Mouse (Mus musculus) hindbrain, embryonic 12.5 days (tissue): ENCODE measurements around the gene Slc12a6. TPM values are rescaled to one million over a fixed set of nuclear protein-coding genes. Genes with fewer than 3 reads are reported as not detected.

Experiments used
- ATAC-seq: fragments of 200-750 bp; cut with Nextera tagmentation; 2 replicates; pipeline ENCODE4 v1.8.0; 2017; ENCODE audit warnings: moderate TSS enrichment; ENCODE audit not compliant: low FRiP score
- H3K27ac ChIP-seq: fragments of 300-500 bp; sonication (generic); 2 replicates; pipeline ENCODE4 v1.5.1; 2016; ENCODE audit warnings: mild to moderate bottlenecking
- H3K27me3 ChIP-seq: fragments of 300-500 bp; sonication (generic); 2 replicates; pipeline ENCODE4 v1.6.1; 2016; ENCODE audit warnings: mild to moderate bottlenecking
- H3K36me3 ChIP-seq: fragments of 300-500 bp; sonication (generic); 2 replicates; pipeline ENCODE4 v1.6.1; 2016; ENCODE audit warnings: mild to moderate bottlenecking
- H3K4me1 ChIP-seq: fragments of 300-500 bp; sonication (generic); 2 replicates; pipeline ENCODE4 v1.6.1; 2016
- H3K4me2 ChIP-seq: fragments of 300-500 bp; sonication (generic); replicated peaks from 2 replicates; pipeline ENCODE4 v1.6.1; 2016; ENCODE audit warnings: mild to moderate bottlenecking
- H3K4me3 ChIP-seq: fragments of 300-500 bp; sonication (generic); 2 replicates; pipeline ENCODE4 v1.5.1; 2016; ENCODE audit warnings: mild to moderate bottlenecking
- H3K9ac ChIP-seq: fragments of 300-500 bp; sonication (generic); 2 replicates; pipeline ENCODE4 v1.6.1; 2016; ENCODE audit warnings: mild to moderate bottlenecking, moderate library complexity
- H3K9me3 ChIP-seq: fragments of 300-500 bp; sonication (generic); replicated peaks from 2 replicates; pipeline ENCODE4 v1.6.1; 2016; ENCODE audit warnings: mild to moderate bottlenecking
- WGBS: fragments of 180-500 bp; shearing (Covaris S2); methylation state at CpG from one replicate; pipeline ENCODE4 v1.1.7; 2016; 5-methylcytosine and 5-hydroxymethylcytosine counted together
- polyA plus RNA-seq: library from polyadenylated mRNA; unstranded; fragments of >200 nt; fragmentation: Nextera tagmentation; extraction: Ambion mirVana; gene quantifications from 2 replicates; pipeline ENCODE4 v1.2.1, GENCODE M21; 2016

The Slc12a6 gene
- polyA plus RNA-seq, 1 experiment from 2014 or later: 21.1 TPM

DNA sequence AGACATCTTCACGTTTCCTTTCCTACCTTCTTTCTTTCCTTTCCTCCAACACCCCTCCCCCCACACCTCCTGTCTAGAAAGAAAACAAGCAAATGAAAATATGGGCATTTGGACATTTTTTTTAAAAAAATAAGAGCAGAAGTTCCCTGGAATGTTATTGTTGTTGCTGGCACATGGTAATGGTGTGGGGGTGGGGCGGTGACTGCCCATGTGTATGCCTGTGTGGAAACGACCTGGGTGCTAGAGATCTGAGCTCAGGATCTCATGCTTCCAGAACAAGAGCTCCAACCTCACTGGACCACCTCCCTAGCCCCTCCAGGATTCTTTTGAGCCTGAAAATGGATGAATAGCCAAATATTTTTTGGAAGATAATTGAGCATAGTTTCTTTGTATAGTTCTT is 75.5 kb downstream of the Slc12a6 start:
- Histone ChIP-seq H3K4me2 (no peak overlapping the region), H3K27ac (no peak overlapping the region), H3K4me3 (no peak overlapping the region), H3K27me3 (no peaks in the 10 kb centered on the region), H3K9ac (no peak overlapping the region), H3K36me3 (peaks cover 48% of the 10 kb centered on the region), H3K9me3 (no peaks in the 10 kb centered on the region), H3K4me1 (no peaks in the 10 kb centered on the region)
- WGBS: 79% methylated on average over 3 of the region's 3 CpGs
- no peak for ATAC-seq

DNA sequence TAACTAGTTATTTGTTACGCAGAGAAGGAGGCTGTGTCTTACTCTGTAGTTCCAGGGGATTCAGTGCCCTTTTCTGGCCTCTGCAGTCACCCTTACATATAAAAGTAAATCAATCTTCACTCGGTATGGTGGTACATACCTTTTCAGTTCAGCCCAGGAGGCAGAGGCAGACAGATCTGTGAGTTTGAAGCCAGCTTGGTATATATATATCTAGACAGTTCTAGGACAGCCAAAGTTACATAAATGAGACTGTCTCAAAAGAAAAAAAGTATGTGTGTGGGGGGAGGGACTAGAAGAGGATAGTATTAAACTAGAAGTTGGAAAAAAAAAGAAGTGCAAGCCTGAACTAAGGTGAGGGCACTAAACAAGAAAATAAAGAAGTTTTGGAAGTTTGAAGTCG is 82.6 kb downstream of the Slc12a6 start:
- Histone ChIP-seq H3K4me1 (no peaks in the 10 kb centered on the region), H3K36me3 (peaks cover 42% of the 10 kb centered on the region), H3K27ac (no peak overlapping the region), H3K4me2 (no peak overlapping the region), H3K9me3 (no peaks in the 10 kb centered on the region), H3K27me3 (no peaks in the 10 kb centered on the region), H3K9ac (no peak overlapping the region), H3K4me3 (no peak overlapping the region)
- ATAC-seq: no peak
- 90% methylated on average over 3 of the region's 3 CpGs for WGBS

DNA sequence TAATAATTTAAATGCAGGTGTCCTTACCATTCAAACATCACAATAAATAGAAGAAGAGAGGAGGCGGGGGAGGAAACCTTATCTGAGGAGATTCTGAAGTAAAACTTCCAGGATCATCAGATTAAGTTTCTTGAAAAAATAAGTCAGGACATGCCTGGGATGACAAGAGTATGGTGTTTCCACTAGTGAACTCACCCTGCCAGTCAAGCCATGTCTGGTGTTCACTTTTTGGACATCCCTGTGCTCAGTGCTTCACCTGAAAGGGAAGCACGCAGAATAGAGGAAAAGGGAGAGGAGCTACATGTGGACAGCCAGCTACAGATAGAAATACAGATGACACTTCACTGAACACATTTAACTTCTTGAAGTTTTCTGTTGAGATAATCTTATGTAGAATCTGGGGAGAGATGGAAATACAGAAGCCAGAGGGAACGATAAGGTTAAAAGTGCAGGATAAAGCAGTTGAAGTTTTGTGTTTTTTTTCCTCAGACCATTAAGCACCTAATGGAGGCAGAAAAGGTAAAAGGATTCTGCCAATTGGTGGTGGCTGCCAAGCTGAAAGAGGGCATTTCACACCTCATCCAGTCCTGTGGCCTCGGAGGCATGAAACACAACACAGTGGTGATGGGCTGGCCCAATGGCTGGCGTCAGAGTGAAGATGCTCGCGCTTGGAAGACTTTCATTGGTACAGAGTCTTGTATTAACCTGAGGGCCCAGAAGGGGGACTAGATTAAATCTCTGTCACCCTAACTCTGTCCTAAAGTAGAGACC is 88.2 kb downstream of the Slc12a6 start:
- no peak for ATAC-seq
- Histone ChIP-seq H3K36me3 (peaks cover 73% of the 10 kb centered on the region), H3K27me3 (no peaks in the 10 kb centered on the region)

DNA sequence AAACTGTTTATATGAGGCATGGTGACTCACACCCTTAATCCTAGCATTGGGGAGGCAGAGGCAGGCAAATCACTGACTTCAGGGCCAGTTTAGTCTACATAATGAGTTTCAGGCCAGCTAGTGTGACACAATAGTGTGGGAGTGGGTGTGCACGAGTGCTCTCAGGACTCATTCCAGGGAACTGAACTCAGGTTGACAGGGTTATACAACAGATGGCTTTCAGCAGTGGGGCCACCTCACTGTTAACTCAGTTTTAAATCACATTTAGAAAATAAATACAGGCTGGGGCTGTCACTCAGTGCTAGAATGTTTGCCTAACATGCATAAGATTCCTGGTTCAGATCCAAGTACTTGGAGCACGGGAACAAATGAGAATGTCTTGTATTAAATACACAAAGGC is 94.0 kb downstream of the Slc12a6 start:
- WGBS: 76% methylated on average over 2 of the region's 2 CpGs
- no peak overlapping the region for H3K9ac ChIP-seq
- H3K27ac ChIP-seq: no peak overlapping the region
- peaks cover 80% of the 10 kb centered on the region for H3K36me3 ChIP-seq
- H3K4me1 ChIP-seq: no peaks in the 10 kb centered on the region
- H3K27me3 ChIP-seq: no peaks in the 10 kb centered on the region
- ATAC-seq: no peak
- no peak overlapping the region for H3K4me3 ChIP-seq
- no peak overlapping the region for H3K4me2 ChIP-seq
- H3K9me3 ChIP-seq: no peaks in the 10 kb centered on the region

More for the DNA sequence above, 88.2 kb downstream of the Slc12a6 start:
- no peak overlapping the region for H3K27ac ChIP-seq
- H3K4me1 ChIP-seq: no peaks in the 10 kb centered on the region
- no peak overlapping the region for H3K9ac ChIP-seq
- H3K4me2 ChIP-seq: no peak overlapping the region
- no peak overlapping the region for H3K4me3 ChIP-seq
- H3K9me3 ChIP-seq: no peaks in the 10 kb centered on the region
- 92% methylated on average over 7 of the region's 7 CpGs for WGBS

DNA sequence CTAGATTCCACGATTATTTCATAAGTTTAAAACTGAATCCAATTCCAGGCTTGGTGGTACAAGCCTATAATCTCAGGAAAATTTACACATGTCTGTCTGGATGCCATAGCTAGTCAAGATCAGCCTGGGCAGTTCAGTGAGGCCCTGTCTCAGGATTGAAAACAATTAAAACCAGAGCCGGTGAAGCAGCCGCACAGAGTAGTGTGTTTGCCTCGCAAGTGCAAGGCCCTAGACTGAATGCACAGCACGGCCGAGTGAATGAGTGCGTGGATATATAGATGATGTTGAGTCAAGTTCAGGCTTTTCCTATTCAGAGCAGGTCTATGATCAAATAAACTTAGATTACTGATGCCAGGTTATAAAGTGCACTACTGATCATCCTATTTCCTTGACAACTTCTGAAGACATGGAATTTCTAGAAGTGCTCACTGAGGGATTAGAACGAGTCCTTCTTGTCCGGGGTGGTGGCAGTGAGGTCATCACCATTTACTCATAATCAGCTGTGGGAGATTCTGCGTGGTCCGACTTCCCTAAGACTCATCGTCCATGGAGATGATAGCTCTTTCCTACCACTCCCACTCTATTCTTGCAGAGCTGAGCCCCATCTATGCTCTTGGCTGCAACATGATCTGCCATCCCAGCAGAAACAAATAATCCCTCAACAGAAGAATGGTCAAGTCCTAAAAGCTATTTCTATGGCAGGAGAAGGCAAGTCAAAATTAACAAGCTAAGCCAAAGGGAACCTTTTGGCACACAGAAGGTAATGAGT is 94.6 kb downstream of the Slc12a6 start:
- Histone ChIP-seq H3K9me3 (no peaks in the 10 kb centered on the region), H3K27ac (no peak overlapping the region), H3K4me3 (no peak overlapping the region), H3K36me3 (peaks cover 77% of the 10 kb centered on the region), H3K9ac (no peak overlapping the region), H3K27me3 (no peaks in the 10 kb centered on the region), H3K4me2 (no peak overlapping the region), H3K4me1 (no peaks in the 10 kb centered on the region)
- WGBS: 94% methylated on average over 12 of the region's 12 CpGs
- no peak for ATAC-seq

DNA sequence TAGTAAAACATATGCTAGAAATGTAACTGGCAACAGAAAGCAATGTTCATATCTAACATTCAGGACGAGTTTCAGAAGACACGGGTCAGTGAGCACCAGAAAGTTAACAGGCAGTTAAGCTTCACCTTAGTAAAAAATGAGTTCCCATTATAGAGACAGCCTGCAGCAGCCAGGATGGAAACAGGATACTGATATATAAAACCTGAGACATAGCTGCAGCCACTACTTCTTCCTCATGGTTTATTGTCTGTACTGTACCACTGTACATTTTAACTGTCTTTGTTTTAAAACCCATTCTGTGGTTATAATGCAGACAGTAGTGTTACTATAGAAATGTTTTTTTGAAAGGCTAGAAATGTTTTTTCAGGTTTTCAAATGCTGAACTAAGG is 95.2 kb downstream of the Slc12a6 start:
- Histone ChIP-seq H3K4me1 (no peaks in the 10 kb centered on the region), H3K4me2 (no peak overlapping the region), H3K9ac (no peak overlapping the region), H3K9me3 (no peaks in the 10 kb centered on the region), H3K4me3 (no peak overlapping the region), H3K27me3 (no peaks in the 10 kb centered on the region), H3K36me3 (peaks cover 74% of the 10 kb centered on the region), H3K27ac (no peak overlapping the region)
- 83% methylated on average over 2 of the region's 2 CpGs for WGBS
- no peak for ATAC-seq

DNA sequence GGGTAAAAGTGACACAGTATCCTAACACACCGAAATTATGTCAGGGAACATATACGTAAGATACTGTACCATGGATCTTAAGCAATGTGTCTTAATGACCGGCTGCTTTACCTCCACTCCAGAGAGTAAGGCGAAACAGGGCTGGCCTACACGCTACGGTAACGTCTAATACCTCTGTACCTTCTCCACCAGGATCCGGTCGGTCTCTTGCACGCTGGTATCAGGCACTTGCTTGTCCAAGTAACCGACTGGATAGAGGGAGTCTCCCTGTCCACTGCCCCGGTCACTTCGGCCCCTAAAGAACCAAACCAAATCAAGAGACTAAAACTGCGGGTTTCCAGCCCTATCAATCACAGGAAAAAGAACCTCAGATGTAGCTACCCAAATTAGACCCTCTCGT is 101.6 kb downstream of the Slc12a6 start:
- Histone ChIP-seq H3K36me3 (peaks cover 17% of the 10 kb centered on the region), H3K4me2 (peak overlapping the region; percentile 90), H3K27ac (no peak overlapping the region), H3K9ac (peak overlapping the region; percentile 70), H3K4me1 (peaks cover 15% of the 10 kb centered on the region), H3K4me3 (peak overlapping the region; percentile 68), H3K9me3 (no peaks in the 10 kb centered on the region), H3K27me3 (no peaks in the 10 kb centered on the region)
- peak; percentile 17; the same call in 1 of the 2 replicates for ATAC-seq
- 20% methylated on average over 15 of the region's 15 CpGs for WGBS

DNA sequence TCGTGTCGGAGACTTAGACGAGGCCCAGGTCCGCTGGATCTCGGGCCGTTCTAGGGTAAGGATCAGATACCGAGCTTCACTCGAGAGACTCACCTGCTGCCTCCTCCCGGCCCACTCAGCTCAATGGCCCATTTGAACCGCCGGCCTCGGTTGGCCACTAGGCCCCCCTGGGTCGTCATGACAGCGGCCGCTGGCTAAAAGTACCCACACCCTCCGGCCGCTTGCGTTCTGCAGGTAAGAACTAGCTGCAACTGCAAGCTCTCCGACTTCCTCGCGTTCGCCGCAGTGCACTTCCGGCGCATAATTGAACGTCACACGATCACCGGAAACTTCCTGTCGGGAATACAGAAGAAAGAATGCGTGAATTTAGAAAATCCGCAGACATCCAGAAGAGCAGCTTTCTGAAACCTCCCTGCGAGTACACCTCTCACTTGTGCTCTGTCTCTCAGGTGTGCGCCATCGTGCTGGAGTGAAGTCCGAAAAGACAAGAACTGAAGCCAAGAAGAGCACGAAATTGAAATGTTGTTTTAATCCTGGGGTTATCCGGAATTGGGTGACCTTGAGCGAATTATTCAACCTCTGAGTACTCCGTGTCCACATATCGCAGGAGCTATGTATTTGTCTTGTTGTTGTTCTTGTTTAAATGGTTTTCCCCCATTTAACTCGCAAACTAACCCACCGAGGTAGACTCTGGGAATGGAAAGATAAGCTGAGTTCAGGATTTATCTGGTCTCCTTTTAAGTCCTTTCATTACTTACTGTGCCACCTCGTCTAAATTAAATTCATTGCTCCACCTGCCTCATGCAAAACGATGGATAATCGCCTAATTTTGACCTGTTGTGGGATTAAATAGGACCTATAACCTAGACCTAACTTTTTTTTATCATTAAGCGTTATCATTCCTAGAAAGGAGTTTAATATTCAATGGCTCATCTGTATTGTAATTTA is 102.4 kb downstream of the Slc12a6 start, which contains the start of gene Emc4:
Gene Emc4 (minus strand): TSS at position 302 of the 948 bp plus-strand sequence.
- 2% methylated on average over 46 of the region's 46 CpGs for WGBS
- H3K4me2 ChIP-seq: peak within 1 kb of the TSS; percentile 90
- no peaks in the 10 kb centered on the region for H3K9me3 ChIP-seq

DNA sequence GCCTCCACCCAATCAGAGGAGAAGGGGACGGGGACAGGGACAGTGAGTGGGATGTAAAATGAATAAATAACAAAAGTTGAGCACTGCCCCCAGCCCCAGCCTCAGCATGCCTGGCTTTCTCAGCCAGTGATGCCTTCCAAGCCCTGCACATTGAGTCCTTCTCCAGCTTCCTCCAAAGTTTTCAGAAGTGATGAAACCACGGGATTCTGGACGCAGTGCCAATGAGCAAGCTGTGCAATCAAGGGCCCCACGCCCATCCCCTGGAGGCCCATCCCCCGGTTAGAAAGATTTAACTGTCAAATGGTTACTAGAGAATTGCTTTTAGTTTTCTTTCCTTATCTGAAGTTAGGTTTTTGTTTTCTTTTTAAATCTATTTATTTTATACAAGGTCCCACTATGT is 104.3 kb downstream of the Slc12a6 start:
- H3K4me1 ChIP-seq: peaks cover 15% of the 10 kb centered on the region
- H3K9me3 ChIP-seq: no peaks in the 10 kb centered on the region
- no peaks in the 10 kb centered on the region for H3K36me3 ChIP-seq
- H3K9ac ChIP-seq: no peak overlapping the region
- no peak for ATAC-seq
- no peak overlapping the region for H3K4me2 ChIP-seq
- no peak overlapping the region for H3K4me3 ChIP-seq
- WGBS: 76% methylated on average over 5 of the region's 5 CpGs
- H3K27me3 ChIP-seq: peaks cover 5% of the 10 kb centered on the region; the same call in 1 of the 2 replicates
- H3K27ac ChIP-seq: no peak overlapping the region

More for the DNA sequence above, 102.4 kb downstream of the Slc12a6 start, which contains the start of gene Emc4:
- no peaks in the 10 kb centered on the region for H3K27me3 ChIP-seq
- H3K36me3 ChIP-seq: peaks cover 13% of the 10 kb centered on the region; the same call in 1 of the 2 replicates
- H3K4me3 ChIP-seq: peak within 1 kb of the TSS; percentile 68
- peak within 1 kb of the TSS; percentile 70 for H3K9ac ChIP-seq
- peak within 1 kb of the TSS; percentile 87 for H3K27ac ChIP-seq
- H3K4me1 ChIP-seq: peaks cover 15% of the 10 kb centered on the region
- peak; percentile 91 for ATAC-seq

DNA sequence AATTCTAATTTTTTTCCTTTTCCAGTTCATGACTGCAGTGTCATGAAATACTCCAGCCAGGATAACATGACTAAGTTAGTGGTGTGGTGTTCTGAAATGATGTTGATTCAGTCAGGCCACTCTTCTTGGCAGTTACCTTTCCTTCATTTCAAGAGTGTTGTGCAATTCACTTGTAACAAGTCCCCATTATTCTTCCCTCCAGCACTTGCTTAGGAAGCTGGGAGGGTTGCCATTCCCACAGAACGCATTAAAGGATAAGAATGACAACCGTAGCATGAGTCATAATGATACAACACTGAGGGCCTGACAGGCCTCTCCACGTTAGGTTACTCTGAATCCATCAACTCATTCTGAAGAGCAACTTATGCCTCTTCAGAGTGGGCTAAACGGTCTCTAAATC is 107.5 kb downstream of the Slc12a6 start:
- Histone ChIP-seq H3K9me3 (no peaks in the 10 kb centered on the region), H3K4me2 (no peak overlapping the region), H3K9ac (no peak overlapping the region), H3K27me3 (peaks cover 11% of the 10 kb centered on the region), H3K36me3 (no peaks in the 10 kb centered on the region), H3K4me1 (peaks cover 3% of the 10 kb centered on the region; the same call in 1 of the 2 replicates), H3K27ac (no peak overlapping the region), H3K4me3 (no peak overlapping the region)
- 53% methylated on average over 4 of the region's 4 CpGs for WGBS
- no peak for ATAC-seq

DNA sequence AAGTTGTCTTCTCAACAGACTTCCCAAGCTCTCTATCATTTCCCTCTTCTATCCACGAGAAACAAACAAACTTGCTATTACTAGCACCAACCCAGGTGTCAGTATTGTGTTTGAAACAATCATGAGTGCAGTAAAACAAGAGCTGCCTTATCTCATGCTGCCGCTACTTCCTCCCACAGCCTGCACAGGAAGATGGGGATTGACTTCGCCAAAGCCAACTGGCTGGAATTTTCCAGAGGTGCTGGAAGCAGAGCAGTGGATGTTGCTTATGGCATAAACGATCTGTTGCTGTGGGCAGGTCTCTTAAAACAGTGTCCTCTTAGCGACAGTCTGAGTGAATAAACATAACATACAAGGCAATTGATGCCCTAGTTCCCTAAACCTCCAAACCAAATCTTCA is 109.0 kb downstream of the Slc12a6 start:
- Histone ChIP-seq H3K4me2 (no peak overlapping the region), H3K4me1 (no peaks in the 10 kb centered on the region), H3K27ac (no peak overlapping the region), H3K9ac (no peak overlapping the region), H3K9me3 (no peaks in the 10 kb centered on the region), H3K4me3 (no peak overlapping the region), H3K36me3 (no peaks in the 10 kb centered on the region), H3K27me3 (peaks cover 11% of the 10 kb centered on the region)
- 64% methylated on average over 5 of the region's 5 CpGs for WGBS
- ATAC-seq: no peak
